Mouse (Mus musculus) megakaryocyte, embryonic 14.5 days (primary cell): ENCODE measurements at regions not wholly inside any gene's neighbourhood (a gene's known extent, or its start where the extent isn't known, plus 50 kb on each side); places are given as distances from the start of the nearest gene placed in this dataset.

Experiments
- FLI1 ChIP-seq: IDR thresholded peaks from 2 replicates; pipeline ENCODE4 v1.6.1; 2012; ENCODE audit warnings: low read length, inconsistent platforms, mixed read lengths
- GATA1 ChIP-seq: IDR thresholded peaks from 3 replicates; pipeline ENCODE4 v1.6.1; 2012; ENCODE audit warnings: mixed read lengths, low read length, inconsistent platforms, borderline replicate concordance

GRCm38 (mm10) chr3:21426538-21426937 lies 649.9 kb upstream of the Tbl1xr1 start:
- no peak for TF ChIP-seq GATA1
- no peak for TF ChIP-seq FLI1
